Mouse (Mus musculus) left cerebral cortex, adult 9 months (tissue): ENCODE data around the gene Nudt21.

Experiments used
- DNase-seq, 2 experiments: peaks; one replicate each; pipeline ENCODE4 v3.0.0; 2022; ENCODE audit warnings: low spot score in 2 of 2

The Nudt21 gene

DNA sequence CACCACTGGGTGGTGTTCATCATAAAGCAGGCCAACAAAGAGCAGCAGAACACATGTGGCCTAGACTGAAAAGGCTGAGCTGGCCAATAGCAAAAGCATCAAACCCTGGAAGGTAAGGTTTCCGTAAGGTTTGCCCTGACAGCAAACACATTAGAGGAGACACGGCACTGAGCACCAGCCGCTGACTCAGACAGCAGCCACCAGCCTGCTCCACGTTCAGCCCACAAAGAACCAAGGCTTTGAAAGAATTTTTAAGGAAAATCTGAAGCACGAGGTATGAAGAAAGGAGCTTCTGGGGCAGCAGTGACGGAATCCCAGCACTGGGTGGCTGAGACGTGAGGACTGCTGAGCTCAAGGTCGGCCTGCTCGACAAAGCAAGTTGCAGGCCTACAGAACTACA is 32.7 kb downstream of the Nudt21 start:
- no peak for DNase-seq

DNA sequence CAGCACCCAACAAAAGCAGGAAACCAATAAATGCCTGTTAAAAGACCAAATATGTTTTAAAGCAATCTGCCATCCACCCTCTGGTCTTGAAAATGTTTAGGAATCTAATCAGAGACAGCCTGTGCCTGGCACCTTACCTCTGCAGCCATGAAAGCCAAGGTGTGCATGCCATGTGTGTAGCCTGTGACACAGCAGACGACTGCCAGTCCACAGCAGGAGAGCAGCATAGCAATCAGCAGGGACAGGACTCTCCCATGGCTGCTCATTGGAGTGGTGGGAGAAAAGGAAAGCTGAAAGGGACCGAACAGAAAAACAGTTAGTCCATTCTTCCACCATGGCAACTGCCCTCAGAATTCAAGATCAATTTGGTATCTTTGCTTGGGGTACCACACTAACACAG is 37.9 kb downstream of the Nudt21 start:
- DNase-seq, result no peak

DNA sequence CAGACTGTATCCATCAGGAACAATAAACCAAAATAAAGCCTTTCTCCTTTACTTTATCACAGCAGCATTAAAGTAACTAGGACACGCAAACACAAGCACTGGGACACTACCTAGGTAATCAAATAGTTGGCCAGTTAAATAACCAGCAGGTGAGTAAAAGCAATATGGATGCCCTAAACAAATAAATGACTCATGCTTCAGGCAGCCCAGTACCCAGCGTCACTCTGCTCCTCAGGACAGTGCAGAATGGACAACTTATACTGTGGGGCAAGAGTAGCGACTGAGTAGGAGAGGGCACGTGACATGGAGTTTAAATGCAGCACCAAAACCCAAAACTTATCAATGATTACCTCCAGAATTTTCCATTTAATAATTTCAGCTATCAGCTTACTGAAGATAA is 47.1 kb downstream of the Nudt21 start:
- DNase-seq, result no peak

DNA sequence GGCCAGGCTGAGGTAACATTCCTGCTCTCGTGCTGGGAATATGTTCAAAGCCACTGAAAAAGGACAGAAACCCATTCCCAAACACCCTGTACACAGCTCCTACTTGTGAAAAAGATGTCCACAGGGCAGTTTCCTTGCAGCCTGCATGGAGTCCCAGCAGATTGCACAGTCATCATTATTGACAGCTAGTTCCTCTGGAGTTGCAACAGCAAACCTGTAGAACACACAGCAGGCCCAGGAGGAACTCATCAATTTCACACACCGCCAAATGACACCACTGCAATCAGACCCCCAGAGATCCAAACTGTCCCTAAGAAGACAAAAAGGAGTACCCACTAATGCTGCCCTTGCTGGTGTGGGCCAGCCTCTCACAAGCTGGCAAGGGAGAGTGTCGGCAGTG is 52.1 kb downstream of the Nudt21 start:
- DNase-seq, result no peak

DNA sequence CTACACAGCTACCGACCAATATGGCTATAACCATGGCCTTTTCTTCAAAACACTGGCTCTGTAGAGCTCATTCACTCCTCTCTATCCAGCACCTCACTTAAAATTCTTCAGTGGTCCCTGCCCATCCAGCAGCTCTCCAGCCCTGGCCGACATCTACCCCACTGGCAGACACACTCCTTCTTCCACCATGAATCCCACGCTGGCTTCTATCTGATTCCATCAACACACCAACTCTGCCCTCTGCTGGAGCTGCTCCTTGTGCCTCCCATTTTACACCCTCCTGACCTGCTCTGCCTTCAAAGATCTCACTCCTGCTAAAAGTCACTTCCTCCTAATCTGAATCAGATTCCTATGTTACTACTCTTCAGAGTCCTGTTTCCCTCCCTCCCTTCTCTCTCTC is 53.0 kb downstream of the Nudt21 start:
- no peak for DNase-seq

DNA sequence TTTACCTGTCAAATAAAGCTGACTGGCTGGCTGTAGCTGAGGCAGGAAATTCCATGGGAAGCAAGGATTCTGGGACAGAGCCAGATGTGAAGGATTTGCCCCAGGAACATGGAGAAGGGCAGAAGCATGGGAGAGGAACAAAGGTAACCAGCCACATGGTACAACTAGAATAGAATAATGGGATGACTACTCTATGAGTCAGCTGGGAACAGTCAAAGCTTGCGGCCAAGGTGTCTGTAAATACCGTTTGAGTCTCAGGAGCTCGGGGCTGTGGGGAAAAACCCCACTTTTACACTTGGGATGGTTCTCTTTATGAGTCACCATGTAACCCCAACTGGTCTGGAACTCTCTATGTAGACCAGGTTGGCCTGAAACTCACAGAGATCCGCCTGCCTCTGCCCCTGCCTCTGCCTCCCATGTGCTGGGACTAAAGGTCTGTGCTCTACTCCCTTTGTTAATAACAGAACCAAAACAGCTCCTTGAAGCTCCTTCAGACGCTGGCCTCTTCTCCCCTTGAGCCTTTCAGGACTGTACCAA is 55.1 kb downstream of the Nudt21 start:
- DNase-seq, result no peak

DNA sequence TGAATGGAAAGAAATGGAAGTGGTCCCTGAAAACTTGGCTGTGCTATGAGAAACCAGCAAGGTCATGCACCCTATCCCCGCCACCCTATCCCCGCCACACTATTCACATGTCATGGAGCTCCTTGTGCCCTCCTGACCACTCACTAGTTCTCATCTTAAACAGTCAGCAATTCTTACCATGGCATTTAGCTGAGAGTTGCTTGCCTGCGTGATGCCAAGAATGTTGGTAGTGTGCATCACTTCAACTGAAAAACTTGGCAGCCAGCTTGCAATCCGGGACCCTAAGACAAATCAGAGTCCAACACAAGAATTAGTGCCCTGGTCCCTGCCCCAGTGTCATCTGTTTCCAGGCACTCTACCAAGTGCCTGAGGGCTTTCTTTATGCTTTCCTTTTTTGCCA is 56.7 kb downstream of the Nudt21 start:
- DNase-seq, result no peak

DNA sequence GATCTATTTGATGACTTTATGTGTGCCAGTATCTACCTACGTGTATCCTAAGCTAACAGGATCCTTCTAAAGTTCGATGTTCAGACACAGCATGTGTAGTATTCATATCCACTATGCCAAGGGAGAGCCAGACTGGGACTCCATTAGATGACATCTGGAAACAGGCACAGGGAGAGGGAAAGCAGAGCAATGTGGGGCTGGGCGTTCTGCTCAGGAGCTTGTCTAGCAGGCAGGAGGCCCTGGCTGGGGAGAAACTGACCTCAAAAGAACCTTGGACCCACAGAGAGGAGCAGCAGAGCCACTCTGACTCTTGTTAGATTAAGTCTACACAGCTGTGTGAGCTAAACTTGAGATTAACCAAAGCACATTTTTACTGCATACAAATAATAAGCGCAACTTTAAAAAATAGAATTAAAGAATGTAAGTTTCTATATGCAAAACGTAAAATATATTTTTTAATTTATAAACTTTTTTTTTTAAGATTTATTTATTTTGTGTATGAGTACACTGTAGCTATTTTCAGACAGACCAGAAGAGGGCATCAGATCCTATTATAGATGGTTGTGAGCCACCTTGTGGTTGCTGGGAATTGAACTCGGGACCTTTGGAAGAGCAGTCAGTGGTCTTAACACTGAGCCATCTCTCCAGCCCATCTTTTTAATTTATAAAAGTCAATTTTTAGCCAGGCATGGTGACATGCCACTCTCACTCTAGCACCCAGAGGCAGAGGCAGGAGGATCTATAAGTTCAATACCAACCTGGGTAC is 60.2 kb downstream of the Nudt21 start:
- DNase-seq, result no peak

DNA sequence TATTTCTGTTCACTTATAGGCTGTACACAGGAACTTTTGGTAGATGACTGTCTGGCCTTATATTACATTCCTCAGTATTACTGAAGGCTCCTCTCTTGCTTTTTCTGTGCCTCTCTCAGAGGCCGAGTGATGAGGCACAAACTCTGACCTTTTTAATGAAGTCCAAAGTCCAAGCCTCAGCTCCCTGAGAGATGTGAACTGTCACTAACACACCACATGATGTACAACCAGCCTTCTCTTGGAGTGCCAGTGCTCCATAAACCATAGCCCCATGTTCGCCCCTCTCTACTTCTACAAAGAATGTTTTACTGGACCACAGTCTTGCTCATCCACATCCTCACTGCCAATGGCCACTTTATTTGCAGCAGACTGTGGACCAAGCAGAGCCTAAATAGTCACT is 61.5 kb downstream of the Nudt21 start:
- no peak for DNase-seq

DNA sequence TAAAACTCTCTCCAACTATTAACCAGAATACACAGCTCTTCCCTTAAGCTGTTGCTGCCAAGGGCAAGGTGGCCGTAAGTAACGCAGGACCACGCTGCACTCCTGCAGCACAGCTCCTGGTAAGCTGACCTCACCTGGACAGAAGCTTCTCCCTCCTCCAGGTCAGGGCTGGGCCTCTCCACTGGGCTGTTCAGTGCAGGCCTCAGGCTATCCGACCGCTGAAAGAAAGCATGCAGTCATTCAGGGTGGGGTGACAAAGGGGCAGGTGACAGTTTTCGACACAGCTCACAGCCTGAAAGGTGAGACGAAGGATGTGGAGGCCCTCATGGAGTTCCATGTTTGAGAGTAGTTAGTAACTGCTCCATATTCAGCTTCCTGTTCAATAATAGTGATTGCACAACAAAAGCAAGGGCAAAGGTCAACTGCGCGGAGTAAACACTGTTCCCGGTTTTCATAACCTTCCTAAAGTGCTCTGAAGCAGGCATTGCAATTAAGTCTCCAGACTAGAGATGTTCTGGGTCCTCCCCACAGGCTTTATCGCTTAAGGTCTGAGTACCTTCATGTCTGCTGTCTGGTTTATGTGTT is 62.1 kb downstream of the Nudt21 start:
- no peak for DNase-seq

DNA sequence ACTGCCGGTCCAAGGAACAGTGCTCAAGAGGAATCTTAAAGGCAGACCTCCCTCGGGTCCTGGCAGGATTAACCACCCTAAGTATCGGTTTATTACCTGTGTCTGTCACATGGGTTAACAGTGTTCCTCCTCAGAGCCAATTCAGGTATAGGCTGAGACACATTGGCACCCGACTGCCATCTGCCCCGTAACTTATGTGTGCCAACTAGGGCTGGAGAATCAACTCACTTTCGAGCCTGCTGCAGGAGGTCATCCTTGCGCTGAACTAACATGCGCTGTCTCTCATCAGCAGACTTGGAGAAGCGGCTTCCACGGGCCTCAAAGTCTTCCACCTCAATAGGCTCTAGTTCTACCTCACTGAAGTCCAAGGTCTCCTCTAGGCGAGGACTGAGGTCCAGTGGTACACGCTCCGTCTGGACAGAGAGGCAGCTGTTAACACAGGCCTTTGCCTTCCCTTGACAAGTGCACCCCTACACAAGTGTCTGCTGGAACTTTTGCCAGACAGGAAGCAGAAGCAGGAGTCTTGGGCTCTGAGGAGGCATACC is 62.9 kb downstream of the Nudt21 start:
- DNase-seq, result no peak

DNA sequence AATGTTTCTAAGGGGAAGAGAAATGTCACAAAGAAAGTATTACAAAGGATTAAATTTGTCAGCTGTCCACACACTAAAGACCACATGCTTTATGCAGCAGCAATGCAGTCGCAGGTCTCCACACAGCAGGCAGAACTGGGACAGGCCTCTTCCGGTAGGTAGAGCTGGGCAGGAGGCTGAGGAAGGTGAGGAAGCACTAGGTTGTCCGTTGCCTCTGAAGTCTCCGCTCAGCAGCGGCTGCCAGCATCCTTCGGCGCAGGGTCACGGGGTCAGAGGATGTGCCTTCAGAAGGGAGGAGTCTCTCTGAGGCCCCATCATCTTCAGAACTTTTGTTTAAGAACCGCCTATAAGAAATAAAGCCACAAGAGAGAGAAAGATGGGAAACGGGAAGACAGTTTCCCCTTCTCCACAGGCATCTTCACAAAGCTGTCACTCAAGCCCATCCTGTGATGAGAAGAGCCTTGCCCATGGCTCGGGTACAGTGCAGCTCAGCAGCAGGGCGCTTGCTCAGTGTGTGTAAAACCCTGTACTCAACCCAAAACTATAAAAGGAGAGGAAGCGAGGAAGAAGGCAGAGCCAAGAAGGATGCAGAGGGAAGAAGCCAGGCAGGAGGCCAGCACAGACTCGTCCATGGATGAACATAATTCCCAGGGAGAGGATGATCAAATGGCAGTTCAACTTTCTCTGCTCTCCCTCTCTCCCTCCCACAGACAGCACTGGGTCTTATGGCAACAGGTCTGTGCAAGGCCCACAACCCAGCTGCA is 63.7 kb downstream of the Nudt21 start:
- DNase-seq, result peak in 1 of 2 experiments; percentile 24

DNA sequence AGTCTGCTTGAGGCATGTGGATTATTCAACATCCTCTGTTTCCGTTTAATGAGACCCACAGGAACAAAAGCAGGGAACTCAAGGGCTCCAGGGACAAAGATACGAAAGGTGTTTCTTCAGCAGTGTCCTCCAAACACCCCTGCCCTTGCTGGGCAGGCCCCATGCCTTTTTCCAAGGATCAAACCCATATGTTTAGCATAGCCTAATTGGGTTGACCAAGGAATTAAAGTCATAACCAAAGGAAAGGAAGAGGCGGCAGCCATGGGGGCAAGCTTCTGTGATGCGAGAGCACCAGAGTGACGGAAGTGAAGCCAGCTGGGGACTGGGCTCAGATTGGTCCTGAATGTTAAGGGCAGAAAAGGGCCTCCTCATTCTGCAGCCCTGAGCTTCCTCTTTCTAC is 64.6 kb downstream of the Nudt21 start:
- peak in 1 of 2 experiments; percentile 3 for DNase-seq

DNA sequence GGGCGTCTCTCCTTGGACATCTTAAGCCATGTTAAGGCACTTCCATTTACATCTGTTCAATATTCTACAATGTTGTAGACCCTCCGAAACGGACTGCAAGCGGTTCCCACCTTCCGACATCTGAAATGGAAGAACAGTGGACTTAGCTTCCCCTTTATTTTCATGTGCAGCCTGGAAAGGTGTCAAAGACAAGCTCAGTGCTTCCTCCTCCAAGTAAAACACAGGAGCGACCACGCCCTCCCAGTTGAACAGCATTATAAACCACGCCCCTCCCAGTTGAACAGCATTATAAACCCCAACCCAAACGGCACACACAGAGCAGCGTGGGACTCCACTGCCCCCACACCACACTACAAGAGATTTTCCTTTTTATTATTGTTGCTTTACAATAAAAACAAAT is 65.4 kb downstream of the Nudt21 start:
- DNase-seq, result peak in 1 of 2 experiments; percentile 11

DNA sequence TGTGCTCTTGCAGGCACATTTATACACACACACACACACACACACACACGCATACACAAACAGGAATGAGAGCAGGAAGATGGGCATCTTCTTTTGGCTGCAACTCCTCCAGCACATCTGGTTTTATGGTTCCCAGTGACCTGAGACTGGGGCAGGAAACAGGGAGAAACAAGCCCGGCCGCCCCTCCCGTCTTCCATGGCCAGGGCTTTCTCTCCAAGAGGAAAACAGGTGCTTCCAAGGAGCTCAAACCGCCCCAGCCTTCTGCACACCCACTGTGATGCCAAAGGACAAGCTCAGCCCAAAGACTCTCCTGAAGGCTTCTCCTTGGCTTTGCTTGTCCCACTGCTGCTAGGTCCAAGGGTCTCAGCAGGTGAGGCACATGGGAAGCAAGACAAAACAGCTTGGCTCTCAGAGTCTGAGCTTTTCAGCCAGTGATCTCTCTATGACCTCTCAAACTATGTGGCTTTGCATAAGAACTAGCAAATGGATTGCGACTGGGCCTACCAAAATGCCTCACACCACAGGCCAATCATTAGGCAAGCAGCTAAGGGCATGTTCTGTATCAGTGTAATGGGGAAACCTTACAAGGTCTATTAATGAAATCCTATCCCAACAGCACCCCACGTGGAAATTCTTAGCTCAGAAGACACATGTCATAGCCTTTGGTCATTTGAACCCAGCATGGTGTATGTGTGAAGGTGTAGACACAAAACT is 67.0 kb downstream of the Nudt21 start:
- DNase-seq, result peak in 1 of 2 experiments; percentile 5

DNA sequence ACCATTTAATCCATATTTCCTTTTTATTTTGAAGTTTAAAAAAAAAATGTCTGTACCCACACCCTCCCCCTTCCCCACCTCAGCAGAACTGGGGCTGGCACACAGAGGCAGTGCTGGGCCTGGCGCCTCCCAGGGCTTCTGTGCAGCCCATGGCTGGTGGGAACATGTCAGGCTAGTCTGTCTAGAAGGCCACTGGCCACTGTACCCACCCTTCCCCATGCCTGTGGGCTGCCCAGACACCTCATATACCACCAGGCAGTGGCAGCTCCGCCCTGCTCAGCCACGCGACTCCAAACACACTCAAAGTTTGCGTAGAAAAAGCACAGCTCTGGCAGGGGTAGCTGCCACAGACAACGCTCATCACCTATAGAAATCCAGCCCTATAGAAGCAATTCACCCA is 68.5 kb downstream of the Nudt21 start:
- DNase-seq, result peak in 1 of 2 experiments; percentile 2
